ENCODE assay signal across 8 mouse cellular contexts in genomic region chr11:119127147-119127546, GRCm38 (mm10). TPM values are rescaled to one million over a fixed set of nuclear protein-coding genes. Genes with fewer than 3 reads are reported as not detected.
DNase-seq lines count a peak whose midpoint lies in the region; ATAC-seq and TF ChIP-seq lines count a peak whose summit lies in the region.

No protein-coding gene starts in this region.

- TF ChIP-seq POLR2A in brain, embryonic 14.5 days (IDR thresholded peaks at IDR 0.05; ENCODE audit: borderline replicate concordance, extremely low read depth, insufficient read depth, insufficient read length, poor library complexity, severe bottlenecking), result no peak

- H3K36me3 ChIP-seq in hindbrain, embryonic 10.5 days, result no peaks in the 10 kb centered on the region
- no peaks in the 10 kb centered on the region for H3K36me3 ChIP-seq in hindbrain, embryonic 11.5 days (ENCODE audit: control insufficient read depth, insufficient read depth, low read length)
- H3K36me3 ChIP-seq in kidney, postnatal 0 days (ENCODE audit: insufficient read depth, low read length), result no peaks in the 10 kb centered on the region
- no peaks in the 10 kb centered on the region for H3K36me3 ChIP-seq in midbrain, postnatal 0 days (ENCODE audit: insufficient read depth, low read length)

- no peak for TF ChIP-seq CTCF in brain, embryonic 14.5 days (IDR thresholded peaks at IDR 0.05; ENCODE audit: borderline replicate concordance, extremely low read depth, insufficient read depth, insufficient read length)
- no peak for TF ChIP-seq CTCF in kidney, postnatal 0 days (IDR thresholded peaks at IDR 0.05; ENCODE audit: low read depth)
- TF ChIP-seq CTCF in midbrain, postnatal 0 days (IDR thresholded peaks at IDR 0.05), result no peak

- no peak overlapping the region for H3K4me3 ChIP-seq in hindbrain, embryonic 10.5 days
- no peak overlapping the region for H3K4me3 ChIP-seq in hindbrain, embryonic 11.5 days (ENCODE audit: low read depth, low read length)
- H3K4me3 ChIP-seq in kidney, postnatal 0 days (replicated peaks; ENCODE audit: low read depth, low read length), result no peak overlapping the region
- no peak overlapping the region for H3K4me3 ChIP-seq in midbrain, postnatal 0 days (ENCODE audit: low read depth, low read length)

- no peak for DNase-seq in hindbrain, embryonic 10.5 days (ENCODE audit: low spot score)
- no peak for DNase-seq in hindbrain, embryonic 11.5 days (ENCODE audit: low spot score)
- DNase-seq in brain, embryonic 14.5 days (ENCODE audit: low read depth), result peak; percentile 85
- DNase-seq in kidney, postnatal 0 days (ENCODE audit: low spot score), result peak; percentile 33
- peak; percentile 56 for DNase-seq in midbrain, postnatal 0 days (ENCODE audit: low spot score)
- no peak for DNase-seq in right cerebral cortex, adult 18-20 months
- DNase-seq in layer of hippocampus, adult 8-10 months (ENCODE audit: low spot score in 2 of 2), result no peak
- DNase-seq in thymus, postnatal 4 days, result no peak

- no peak overlapping the region for H3K4me2 ChIP-seq in hindbrain, embryonic 11.5 days (replicated peaks; ENCODE audit: low read depth, low read length)
- no peak overlapping the region for H3K4me2 ChIP-seq in kidney, postnatal 0 days (ENCODE audit: low read length)
- no peak overlapping the region for H3K4me2 ChIP-seq in midbrain, postnatal 0 days (ENCODE audit: low read depth, low read length, poor library complexity, severe bottlenecking)

- peak overlapping the region; percentile 51 for H3K27ac ChIP-seq in hindbrain, embryonic 10.5 days
- H3K27ac ChIP-seq in hindbrain, embryonic 11.5 days (ENCODE audit: low read depth, low read length), result no peak overlapping the region
- H3K27ac ChIP-seq in kidney, postnatal 0 days, result peak overlapping the region; percentile 66
- H3K27ac ChIP-seq in midbrain, postnatal 0 days (ENCODE audit: low read depth, low read length), result 0 out of 2 replicates have a peak overlapping the region, but pooled peaks have one; percentile 9

- no peaks in the 10 kb centered on the region for H3K9me3 ChIP-seq in hindbrain, embryonic 10.5 days
- H3K9me3 ChIP-seq in hindbrain, embryonic 11.5 days (ENCODE audit: control insufficient read depth, low read length), result no peaks in the 10 kb centered on the region
- H3K9me3 ChIP-seq in kidney, postnatal 0 days (replicated peaks; ENCODE audit: low read length), result no peaks in the 10 kb centered on the region
- H3K9me3 ChIP-seq in midbrain, postnatal 0 days (ENCODE audit: low read length), result no peaks in the 10 kb centered on the region

- no peak overlapping the region for H3K9ac ChIP-seq in hindbrain, embryonic 11.5 days (ENCODE audit: low read depth, low read length)
- 0 out of 2 replicates have a peak overlapping the region, but pooled peaks have one; percentile 18 for H3K9ac ChIP-seq in kidney, postnatal 0 days (ENCODE audit: low read depth, low read length)
- H3K9ac ChIP-seq in midbrain, postnatal 0 days (replicated peaks; ENCODE audit: low read length, poor library complexity, severe bottlenecking), result no peak overlapping the region

- peaks cover 71% of the 10 kb centered on the region for H3K27me3 ChIP-seq in hindbrain, embryonic 10.5 days (ENCODE audit: insufficient read depth, poor library complexity, severe bottlenecking)
- H3K27me3 ChIP-seq in hindbrain, embryonic 11.5 days (ENCODE audit: control insufficient read depth, insufficient read depth, low read length), result peaks cover 3% of the 10 kb centered on the region; the same call in 1 of the 2 replicates
- H3K27me3 ChIP-seq in kidney, postnatal 0 days (ENCODE audit: insufficient read depth, low read length), result no peaks in the 10 kb centered on the region
- no peaks in the 10 kb centered on the region for H3K27me3 ChIP-seq in midbrain, postnatal 0 days (ENCODE audit: insufficient read depth, low read length)

- no peak for ATAC-seq in hindbrain, embryonic 11.5 days (ENCODE audit: low FRiP score)
- ATAC-seq in kidney, postnatal 0 days (replicated peaks; ENCODE audit: low FRiP score, low read depth), result no peak
- ATAC-seq in midbrain, postnatal 0 days (ENCODE audit: low FRiP score), result no peak

- WGBS in hindbrain, embryonic 10.5 days, result 42% methylated on average over 12 of the region's 12 CpGs
- WGBS in hindbrain, embryonic 11.5 days, result 33% methylated on average over 12 of the region's 12 CpGs
- WGBS in kidney, postnatal 0 days, result 14% methylated on average over 12 of the region's 12 CpGs
- 26% methylated on average over 12 of the region's 12 CpGs for WGBS in midbrain, postnatal 0 days

- H3K4me1 ChIP-seq in hindbrain, embryonic 10.5 days (replicated peaks), result peaks cover 63% of the 10 kb centered on the region
- peaks cover 20% of the 10 kb centered on the region for H3K4me1 ChIP-seq in hindbrain, embryonic 11.5 days (replicated peaks; ENCODE audit: control insufficient read depth, insufficient read depth, low read length)
- H3K4me1 ChIP-seq in kidney, postnatal 0 days (replicated peaks; ENCODE audit: insufficient read depth, low read length), result peaks cover 41% of the 10 kb centered on the region
- peaks cover 29% of the 10 kb centered on the region; the same call in 1 of the 2 replicates for H3K4me1 ChIP-seq in midbrain, postnatal 0 days (ENCODE audit: insufficient read depth, low read length)

RNA-seq across cellular contexts. Expression of gene Cbx4, which starts 41.1 kb away (rescaled TPM):
- 4.4 and 8.2 TPM in 2 replicates for polyA plus RNA-seq in hindbrain, embryonic 10.5 days (2016; fragmentation: Nextera tagmentation; extraction: Ambion mirVana)
- 5.4 and 7.1 TPM in 2 replicates for polyA plus RNA-seq in hindbrain, embryonic 11.5 days (2014; fragmentation: Nextera tagmentation; extraction: Ambion mirVana)
- polyA plus RNA-seq in brain, embryonic 14.5 days (2012; rRNA removed), result 30.0 and 34.7 TPM in 2 replicates
- polyA plus RNA-seq in kidney, postnatal 0 days (2015; fragmentation: Nextera tagmentation; extraction: Ambion mirVana), result 8.0 and 9.7 TPM in 2 replicates
- total RNA-seq in midbrain, postnatal 0 days (2014; rRNA removed), result 48.6 and 53.4 TPM in 2 replicates
- 30.5 TPM in 2 replicates for polyA plus RNA-seq in midbrain, postnatal 0 days (2015; fragmentation: Nextera tagmentation; extraction: Ambion mirVana)
- 10 to 100 TPM; 40.7 to 47.2 (median 44.0) TPM for total RNA-seq in layer of hippocampus, adult 8-10 months (2022)

Comparison
In these comparisons a context has a peak if more than half of its experiments do, and no peak if none do; other contexts are left out.
1. DNase-seq: peak in brain, embryonic 14.5 days (single experiment), kidney, postnatal 0 days (single experiment) and midbrain, postnatal 0 days (single experiment); none in hindbrain, embryonic 10.5 days (single experiment), hindbrain, embryonic 11.5 days (single experiment), right cerebral cortex, adult 18-20 months (single experiment), layer of hippocampus, adult 8-10 months (0 of 2) and thymus, postnatal 4 days (single experiment).